ENCODE assay signal across 9 mouse cellular contexts in genomic region chr7:139020884-139021283, GRCm38 (mm10).
A peak's percentile ranks its signal among the peaks of the same experiment; 100 is the strongest.
DNase-seq lines count a peak whose midpoint lies in the region; ATAC-seq lines count a peak whose summit lies in the region.
"Had no signal": no experiment of that assay in that cellular context is flagged by ENCODE, and none has a peak within 500 bp of the region (broad histone marks: within the 10 kb centered on the region; RNA-seq: fewer than 3 reads in every experiment).

No protein-coding gene starts in this region.

- H3K4me1 ChIP-seq in heart, embryonic 12.5 days (replicated peaks) = peaks cover 19% of the 10 kb centered on the region
- H3K4me1 ChIP-seq in embryonic facial prominence, embryonic 10.5 days = peaks cover 25% of the 10 kb centered on the region
- 0 out of 2 replicates have a peak, but pooled peaks cover 6% of the 10 kb centered on the region for H3K4me1 ChIP-seq in kidney, embryonic 14.5 days (ENCODE audit: control insufficient read depth, insufficient read depth, low read length)

- no peaks in the 10 kb centered on the region for H3K9me3 ChIP-seq in heart, embryonic 12.5 days (replicated peaks)
- no peaks in the 10 kb centered on the region for H3K9me3 ChIP-seq in embryonic facial prominence, embryonic 10.5 days
- no peaks in the 10 kb centered on the region for H3K9me3 ChIP-seq in kidney, embryonic 14.5 days (ENCODE audit: control insufficient read depth, low read length)

- DNase-seq in heart, adult 9 months (ENCODE audit: low spot score in 2 of 2) = no peak
- DNase-seq in embryonic facial prominence, embryonic 10.5 days (ENCODE audit: low spot score) = peak; percentile 22
- DNase-seq in cerebellum, adult 11-12 months = no peak
- no peak for DNase-seq in layer of hippocampus, postnatal 25 days (ENCODE audit: extremely low spot score in 1 of 2, low spot score in 1 of 2)
- no peak for DNase-seq in layer of hippocampus, adult 9-11 months

- H3K27ac ChIP-seq in heart, embryonic 12.5 days (ENCODE audit: poor library complexity, severe bottlenecking) = no peak overlapping the region
- no peak overlapping the region for H3K27ac ChIP-seq in embryonic facial prominence, embryonic 10.5 days (replicated peaks)
- H3K27ac ChIP-seq in kidney, embryonic 14.5 days (ENCODE audit: low read depth, low read length) = no peak overlapping the region
- H3K27ac ChIP-seq: macrophage had no signal

- H3K9ac ChIP-seq in heart, embryonic 12.5 days = no peak overlapping the region
- H3K9ac ChIP-seq in kidney, embryonic 14.5 days (ENCODE audit: low read depth, low read length) = no peak overlapping the region

- H3K27me3 ChIP-seq in heart, embryonic 12.5 days (replicated peaks) = peaks cover 8% of the 10 kb centered on the region; the same call in 1 of the 2 replicates
- peaks cover 17% of the 10 kb centered on the region; the same call in 1 of the 2 replicates for H3K27me3 ChIP-seq in embryonic facial prominence, embryonic 10.5 days (replicated peaks; ENCODE audit: low read depth, poor library complexity, severe bottlenecking)
- no peaks in the 10 kb centered on the region for H3K27me3 ChIP-seq in kidney, embryonic 14.5 days (ENCODE audit: control insufficient read depth, insufficient read depth, low read length)

- peak overlapping the region; percentile 58 for H3K4me2 ChIP-seq in heart, embryonic 12.5 days
- H3K4me2 ChIP-seq in kidney, embryonic 14.5 days (replicated peaks; ENCODE audit: low read depth, low read length) = peak overlapping the region; percentile 26

- WGBS in heart, embryonic 12.5 days = 15% methylated on average over 19 of the region's 20 CpGs
- WGBS in embryonic facial prominence, embryonic 10.5 days = 5% methylated on average over 20 of the region's 20 CpGs
- 19% methylated on average over 8 of the region's 20 CpGs for WGBS in kidney, embryonic 14.5 days

- H3K36me3 ChIP-seq in heart, embryonic 12.5 days = no peaks in the 10 kb centered on the region
- no peaks in the 10 kb centered on the region for H3K36me3 ChIP-seq in embryonic facial prominence, embryonic 10.5 days (replicated peaks)
- no peaks in the 10 kb centered on the region for H3K36me3 ChIP-seq in kidney, embryonic 14.5 days (ENCODE audit: control insufficient read depth, insufficient read depth, low read length)

- no peak for ATAC-seq in heart, embryonic 12.5 days (ENCODE audit: insufficient number of reproducible peaks, low FRiP score)
- ATAC-seq in kidney, embryonic 14.5 days (ENCODE audit: low FRiP score, low TSS enrichment) = no peak
- peak; percentile 67 for ATAC-seq in megakaryocyte progenitor cell, adult 5-6 weeks (replicated peaks; ENCODE audit: poor library complexity)

- peak overlapping the region; percentile 6; the same call in 1 of the 2 replicates for H3K4me3 ChIP-seq in heart, embryonic 12.5 days
- H3K4me3 ChIP-seq in embryonic facial prominence, embryonic 10.5 days = peak overlapping the region; percentile 45
- H3K4me3 ChIP-seq in kidney, embryonic 14.5 days (ENCODE audit: low read length) = peak overlapping the region; percentile 9; the same call in 1 of the 2 replicates
